Mouse (Mus musculus) stomach, embryonic 16.5 days (tissue): ENCODE results near the gene Gm21887. TPM values are rescaled to one million over a fixed set of nuclear protein-coding genes. Genes with fewer than 3 reads are reported as not detected.
"Not testable (repeated sequence)": the region's sequence is repeated elsewhere in the genome, so short reads cannot be mapped to it uniquely, and the experiment has no call there.

Source experiments
- ATAC-seq: fragments of 200-750 bp; cut with Nextera tagmentation; 2 replicates; pipeline ENCODE4 v1.8.0; 2017; ENCODE audit warnings: moderate number of reproducible peaks, moderate TSS enrichment; ENCODE audit not compliant: insufficient read depth, low FRiP score
- H3K27ac ChIP-seq: fragments of 300-500 bp; sonication (generic); 2 replicates; pipeline ENCODE4 v1.5.1; 2014; ENCODE audit warnings: low read length
- H3K27me3 ChIP-seq: fragments of 300-500 bp; sonication (generic); 2 replicates; pipeline ENCODE4 v1.6.1; 2014; ENCODE audit warnings: low read length, control low read depth, mixed read lengths; ENCODE audit not compliant: control insufficient read depth, insufficient read depth
- H3K36me3 ChIP-seq: fragments of 300-500 bp; sonication (generic); 2 replicates; pipeline ENCODE4 v1.6.1; 2014; ENCODE audit warnings: low read length; ENCODE audit not compliant: control insufficient read depth, insufficient read depth
- H3K4me1 ChIP-seq: fragments of 300-500 bp; sonication (generic); 2 replicates; pipeline ENCODE4 v1.6.1; 2014; ENCODE audit warnings: low read length, control low read depth, mixed read lengths; ENCODE audit not compliant: control insufficient read depth, insufficient read depth
- H3K4me2 ChIP-seq: fragments of 300-500 bp; sonication (generic); 2 replicates; pipeline ENCODE4 v1.6.1; 2014; ENCODE audit warnings: low read depth, low read length, mixed read lengths
- H3K4me3 ChIP-seq: fragments of 300-500 bp; sonication (generic); replicated peaks from 2 replicates; pipeline ENCODE4 v1.5.1; 2014; ENCODE audit warnings: mild to moderate bottlenecking, low read length
- H3K9ac ChIP-seq: fragments of 300-500 bp; sonication (generic); 2 replicates; pipeline ENCODE4 v1.6.1; 2014; ENCODE audit warnings: low read length
- H3K9me3 ChIP-seq: fragments of 300-500 bp; sonication (generic); replicated peaks from 2 replicates; pipeline ENCODE4 v1.6.1; 2016; ENCODE audit warnings: low read length, control low read depth; ENCODE audit not compliant: control insufficient read depth
- WGBS: fragments of 180-500 bp; shearing (Covaris S2); extraction: QIAGEN DNeasy Blood & Tissue Kit; methylation state at CpG from one replicate; pipeline ENCODE4 v1.1.7; 2014; 5-methylcytosine and 5-hydroxymethylcytosine counted together
- polyA plus RNA-seq: library from polyadenylated mRNA; unstranded; fragments of >200 nt; fragmentation: Nextera tagmentation; extraction: Ambion mirVana; gene quantifications from 2 replicates; pipeline ENCODE4 v1.2.1, GENCODE M21; 2015

The Gm21887 gene
- polyA plus RNA-seq, 1 experiment from 2014 or later: 172 TPM

DNA sequence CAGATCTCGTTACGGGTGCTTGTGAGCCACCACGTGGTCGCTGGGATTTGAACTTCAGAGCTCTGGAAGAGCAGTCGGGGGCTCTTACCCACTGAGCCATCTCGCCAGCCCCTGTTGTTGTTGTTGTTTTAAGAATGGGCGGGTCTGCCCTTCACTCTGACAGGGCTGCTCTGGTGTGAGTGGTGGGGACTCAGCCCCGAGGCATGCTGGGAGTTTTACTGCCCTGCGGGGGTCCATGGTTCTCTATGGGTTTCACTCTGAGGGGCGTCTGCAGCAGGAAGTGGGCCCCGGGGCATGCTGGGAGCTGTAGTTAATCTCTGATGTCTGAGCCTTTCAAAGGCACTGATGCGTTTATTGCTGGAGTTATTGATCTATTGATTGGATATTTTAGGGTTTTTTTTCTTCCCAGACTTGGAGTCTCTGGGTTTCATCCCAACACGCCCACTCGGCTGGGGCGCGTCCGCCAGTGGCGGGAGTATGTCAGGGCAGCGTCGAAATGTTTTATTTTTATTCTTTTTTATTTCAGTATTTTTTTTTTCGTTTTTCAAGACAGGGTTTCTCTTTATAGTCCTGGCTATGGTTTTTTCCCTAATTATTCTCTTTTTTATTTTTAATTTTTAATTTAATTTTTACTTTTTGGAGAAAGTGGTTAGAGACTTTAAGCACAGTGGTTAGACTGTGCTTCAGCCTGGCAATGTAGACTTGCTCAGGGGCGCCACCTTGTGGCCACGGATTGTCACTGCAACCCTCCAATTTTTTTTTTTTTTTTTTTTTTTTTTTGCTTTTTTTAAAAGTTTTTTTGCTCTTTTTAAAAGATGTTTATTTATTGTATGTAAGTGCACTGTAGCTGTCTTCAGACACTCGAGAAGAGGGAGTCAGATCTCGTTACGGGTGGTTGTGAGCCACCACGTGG is 8.1 kb downstream of the Gm21887 start:
- H3K27me3 ChIP-seq, H3K9ac ChIP-seq, H3K4me2 ChIP-seq, H3K4me3 ChIP-seq, H3K4me1 ChIP-seq, H3K27ac ChIP-seq: not testable (repeated sequence)
- peak; percentile 79 for ATAC-seq
- H3K9me3 ChIP-seq: peaks cover 18% of the 10 kb centered on the region
- peaks cover 21% of the 10 kb centered on the region for H3K36me3 ChIP-seq
- 53% methylated on average over 27 of the region's 27 CpGs for WGBS

DNA sequence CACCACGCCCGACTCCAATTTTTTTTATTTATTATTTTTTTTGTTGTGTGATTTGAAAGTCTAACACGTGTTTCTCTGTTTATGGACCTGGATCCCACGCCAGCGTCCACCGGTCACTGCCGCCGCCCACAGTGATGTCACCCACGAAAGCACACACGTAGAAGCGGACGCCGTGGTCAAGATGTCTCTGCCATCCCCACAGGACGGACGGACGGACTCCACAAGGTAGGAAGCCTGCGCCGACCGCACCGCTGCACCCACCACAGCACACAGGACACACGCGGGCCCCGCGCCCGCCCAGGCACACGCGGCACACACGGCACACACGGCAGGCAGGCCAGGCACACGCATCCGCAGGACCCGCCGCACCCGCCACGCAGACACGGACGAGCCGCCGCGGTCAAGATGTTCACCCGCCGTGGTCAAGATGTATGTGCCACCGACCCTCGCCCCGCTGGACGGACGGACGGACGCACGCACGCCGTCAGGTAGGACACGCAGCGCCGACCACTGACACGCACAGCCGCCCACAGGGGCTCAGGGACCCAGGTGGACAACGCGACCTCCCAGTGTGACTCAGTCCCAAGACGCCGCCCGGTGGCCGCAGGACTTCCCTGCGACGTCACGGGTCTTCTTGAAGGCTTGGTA is 9.2 kb downstream of the Gm21887 start:
- not testable (repeated sequence) for H3K4me3 ChIP-seq, H3K27me3 ChIP-seq, H3K4me2 ChIP-seq, H3K9ac ChIP-seq, H3K27ac ChIP-seq, H3K4me1 ChIP-seq
- WGBS: 86% methylated on average over 66 of the region's 66 CpGs
- Histone ChIP-seq H3K9me3 (peaks cover 18% of the 10 kb centered on the region), H3K36me3 (peaks cover 21% of the 10 kb centered on the region)
- peak; percentile 88 for ATAC-seq

DNA sequence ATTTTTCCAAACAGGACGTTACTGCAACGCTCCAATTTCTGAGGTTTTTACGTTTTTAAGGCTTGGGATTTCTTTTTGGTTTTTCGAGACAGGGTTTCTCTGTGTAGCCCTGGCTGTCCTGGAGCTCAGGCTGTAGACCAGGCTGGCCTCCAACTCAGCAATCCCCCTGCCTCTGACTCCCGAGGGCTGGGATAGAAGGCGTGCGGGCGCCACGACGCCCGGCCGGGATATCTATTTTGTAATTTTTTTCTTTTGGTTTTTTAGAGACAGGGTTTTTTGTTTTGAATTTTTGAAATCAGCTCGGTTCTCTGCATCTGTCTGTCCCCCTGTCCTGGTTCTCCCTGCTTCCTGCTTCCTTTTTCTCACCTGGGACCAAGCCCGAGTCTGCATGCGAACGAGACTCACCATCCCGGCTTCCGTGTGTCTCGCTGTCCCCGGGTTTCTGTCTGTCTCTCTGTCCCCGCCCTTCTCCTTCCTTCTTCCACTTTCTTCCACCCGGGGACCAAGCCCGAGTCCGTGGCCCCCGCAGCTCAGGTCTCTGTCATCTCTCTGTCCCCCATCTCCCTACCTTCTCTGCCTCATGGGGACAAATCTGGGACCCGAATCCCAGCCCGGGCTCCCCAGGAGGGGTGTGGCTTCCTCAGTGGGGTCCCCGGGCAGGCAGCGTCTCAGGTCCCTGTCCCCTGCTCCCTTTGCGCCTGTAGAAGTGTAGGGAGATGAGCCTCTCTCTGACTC is 9.9 kb downstream of the Gm21887 start:
- ATAC-seq: peak; percentile 46
- not testable (repeated sequence) for H3K9ac ChIP-seq, H3K27ac ChIP-seq, H3K27me3 ChIP-seq, H3K4me3 ChIP-seq, H3K4me1 ChIP-seq, H3K4me2 ChIP-seq
- H3K36me3 ChIP-seq: peaks cover 21% of the 10 kb centered on the region
- 85% methylated on average over 30 of the region's 30 CpGs for WGBS
- H3K9me3 ChIP-seq: peaks cover 18% of the 10 kb centered on the region

DNA sequence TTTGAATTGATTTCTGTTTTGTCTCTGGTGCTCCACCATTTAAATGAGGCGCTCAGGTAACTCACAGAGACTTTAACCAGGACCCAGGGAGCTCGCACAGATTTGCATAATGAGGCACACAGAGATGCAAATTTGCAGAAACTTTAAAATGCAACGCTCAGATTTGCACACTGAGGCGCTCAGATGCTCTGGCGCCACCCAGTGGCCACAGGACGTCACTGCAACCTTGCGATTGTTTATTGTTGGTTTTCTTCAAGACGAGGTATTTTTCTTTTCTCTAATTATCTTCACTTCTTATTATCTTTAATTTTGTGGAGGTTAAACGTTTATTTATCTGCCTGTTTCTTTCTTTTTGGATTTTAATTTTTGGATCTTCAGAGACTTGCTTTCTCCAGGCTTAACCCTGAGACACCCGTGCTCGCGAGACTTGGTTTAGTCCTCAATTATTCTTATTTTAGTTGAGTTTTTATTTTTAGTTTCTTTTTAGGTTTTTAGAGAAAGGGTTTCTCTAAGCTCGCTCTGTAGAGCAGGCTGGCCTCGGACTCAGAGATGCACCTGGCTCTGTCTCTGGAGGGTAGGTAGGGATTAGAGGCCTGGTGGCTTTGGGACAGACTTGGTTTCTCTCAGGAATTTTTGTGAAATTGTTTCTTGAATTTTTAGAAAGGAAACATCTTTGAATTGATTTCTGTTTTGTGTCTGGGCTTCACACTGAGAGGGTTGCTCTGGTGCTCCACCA is 10.7 kb downstream of the Gm21887 start:
- Histone ChIP-seq H3K9me3 (peaks cover 18% of the 10 kb centered on the region), H3K36me3 (peaks cover 21% of the 10 kb centered on the region)
- H3K4me2 ChIP-seq, H3K27ac ChIP-seq, ATAC-seq, H3K4me1 ChIP-seq, H3K4me3 ChIP-seq, H3K27me3 ChIP-seq, H3K9ac ChIP-seq: not testable (repeated sequence)
- WGBS: 54% methylated on average over 14 of the region's 14 CpGs

DNA sequence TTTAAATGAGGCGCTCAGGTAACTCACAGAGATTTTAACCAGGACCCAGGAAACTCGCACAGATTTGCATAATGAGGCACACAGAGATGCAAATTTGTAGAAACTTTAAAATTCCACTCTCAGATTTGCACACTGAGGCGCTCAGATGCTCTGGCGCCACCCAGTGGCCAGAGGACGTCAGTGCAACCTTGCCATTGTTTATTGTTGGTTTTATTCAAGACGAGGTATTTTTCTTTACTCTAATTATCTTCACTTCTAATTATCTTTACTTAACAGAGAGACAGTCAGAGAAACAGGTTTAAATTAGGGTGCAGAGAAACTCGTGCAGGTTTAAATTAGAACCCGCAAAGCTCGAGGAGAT is 11.2 kb downstream of the Gm21887 start:
- 47% methylated on average over 9 of the region's 9 CpGs for WGBS
- not testable (repeated sequence) for H3K4me1 ChIP-seq

DNA sequence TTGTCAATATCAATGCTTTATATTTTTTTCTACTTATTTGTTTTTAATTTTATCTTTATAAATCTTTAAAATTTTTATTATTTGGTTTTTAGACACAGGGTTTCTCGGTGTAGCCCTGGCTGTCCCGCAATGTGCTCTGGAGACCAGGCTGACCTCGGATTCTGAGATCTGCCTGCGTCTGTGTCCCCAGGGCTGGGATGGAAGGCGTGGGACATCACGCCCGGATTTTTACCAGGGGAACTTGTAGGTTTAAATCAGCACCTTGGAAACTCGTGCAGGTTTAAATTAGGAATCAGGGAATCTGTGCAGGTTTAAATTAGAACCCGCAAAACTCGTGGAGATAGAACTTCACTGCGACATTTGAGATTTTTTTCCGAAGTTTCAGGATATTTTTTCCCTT is 11.7 kb downstream of the Gm21887 start:
- H3K27me3 ChIP-seq, H3K27ac ChIP-seq, H3K4me3 ChIP-seq, H3K9ac ChIP-seq, H3K4me1 ChIP-seq, H3K4me2 ChIP-seq, ATAC-seq: not testable (repeated sequence)
- H3K36me3 ChIP-seq: peaks cover 21% of the 10 kb centered on the region
- 77% methylated on average over 12 of the region's 12 CpGs for WGBS
- peaks cover 18% of the 10 kb centered on the region for H3K9me3 ChIP-seq

More for the DNA sequence above, 11.2 kb downstream of the Gm21887 start:
- H3K27me3 ChIP-seq, H3K4me3 ChIP-seq, H3K4me2 ChIP-seq, ATAC-seq, H3K9ac ChIP-seq, H3K27ac ChIP-seq: not testable (repeated sequence)
- peaks cover 18% of the 10 kb centered on the region for H3K9me3 ChIP-seq
- H3K36me3 ChIP-seq: peaks cover 21% of the 10 kb centered on the region

DNA sequence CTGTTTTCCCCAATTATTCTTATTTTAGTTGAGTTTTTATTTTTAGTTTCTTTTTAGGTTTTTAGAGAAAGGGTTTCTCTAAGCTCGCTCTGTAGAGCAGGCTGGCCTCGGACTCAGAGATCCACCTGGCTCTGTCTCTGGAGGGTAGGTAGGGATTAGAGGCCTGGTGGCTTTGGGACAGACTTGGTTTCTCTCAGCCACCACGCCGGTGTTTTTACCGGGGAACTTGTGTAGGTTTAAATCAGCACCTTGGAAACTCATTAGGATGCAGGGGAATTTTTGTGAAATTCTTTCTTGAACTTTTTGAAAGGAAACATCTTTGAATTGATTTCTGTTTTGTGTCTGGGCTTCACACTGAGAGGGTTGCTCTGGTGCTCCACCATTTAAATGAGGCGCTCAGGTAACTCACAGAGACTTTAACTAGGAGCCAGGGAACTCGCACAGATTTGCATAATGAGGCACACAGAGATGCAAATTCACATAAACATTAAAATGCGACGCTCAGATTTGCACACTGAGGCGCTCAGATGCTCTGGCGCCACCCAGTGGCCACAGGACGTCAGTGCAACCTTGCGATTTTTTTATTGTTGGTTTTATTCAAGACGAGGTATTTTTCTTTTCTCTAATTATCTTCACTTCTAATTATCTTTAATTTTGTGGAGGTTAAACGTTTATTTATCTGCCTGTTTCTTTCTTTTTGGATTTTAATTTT is 12.4 kb downstream of the Gm21887 start:
- H3K36me3 ChIP-seq: peaks cover 21% of the 10 kb centered on the region
- not testable (repeated sequence) for H3K27me3 ChIP-seq, H3K4me2 ChIP-seq, H3K4me3 ChIP-seq, H3K27ac ChIP-seq, ATAC-seq, H3K4me1 ChIP-seq, H3K9ac ChIP-seq
- WGBS: 48% methylated on average over 15 of the region's 15 CpGs
- H3K9me3 ChIP-seq: peaks cover 18% of the 10 kb centered on the region
